In the genomic region with DNA sequence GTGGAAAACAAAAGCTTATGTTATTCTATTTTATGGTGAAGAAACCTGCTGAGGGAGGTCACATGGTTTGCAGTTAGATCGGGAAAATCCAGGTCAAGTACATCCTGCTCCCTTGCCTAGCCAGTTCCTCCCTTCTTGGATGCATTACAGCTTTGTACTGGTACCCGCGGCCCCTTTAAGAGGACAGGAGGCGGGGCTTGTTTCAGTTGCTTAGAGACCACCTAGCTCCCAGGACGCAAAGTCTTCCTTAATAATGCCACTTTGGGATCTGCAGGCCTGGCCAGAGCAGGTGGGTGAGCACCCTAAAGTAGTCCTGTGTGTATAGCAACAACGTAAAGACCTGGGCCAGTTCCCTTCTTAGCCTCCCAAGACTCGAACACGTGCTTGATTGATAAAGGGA, we compare ENCODE assay signal across 9 mouse cellular contexts. TPM values are rescaled to one million over a fixed set of nuclear protein-coding genes. Genes with fewer than 3 reads are reported as not detected.
DNase-seq lines count a peak whose midpoint lies in the region; ATAC-seq and TF ChIP-seq lines count a peak whose summit lies in the region.
"Had no signal": no experiment of that assay in that cellular context is flagged by ENCODE, and none has a peak within 500 bp of the region (broad histone marks: within the 10 kb centered on the region; RNA-seq: fewer than 3 reads in every experiment).

A gene (plus strand): TSS at position 205 of the 400 bp plus-strand sequence.

- no peaks in the 10 kb centered on the region for H3K27me3 ChIP-seq in neural tube, embryonic 11.5 days (ENCODE audit: control insufficient read depth, insufficient read depth, low read length)
- H3K27me3 ChIP-seq in embryonic facial prominence, embryonic 13.5 days, result no peaks in the 10 kb centered on the region
- H3K27me3 ChIP-seq in stomach, postnatal 0 days (ENCODE audit: control insufficient read depth, insufficient read depth, low read length), result no peaks in the 10 kb centered on the region
- H3K27me3 ChIP-seq: limb, embryonic 15.5 days had no signal

- no peak within 1 kb of the TSS for H3K4me2 ChIP-seq in neural tube, embryonic 11.5 days (ENCODE audit: low read depth)
- no peak within 1 kb of the TSS for H3K4me2 ChIP-seq in embryonic facial prominence, embryonic 13.5 days
- H3K4me2 ChIP-seq in stomach, postnatal 0 days (replicated peaks; ENCODE audit: low read depth), result no peak within 1 kb of the TSS
- H3K4me2 ChIP-seq: limb, embryonic 15.5 days had no signal

- no peak; the same call in 1 of the 2 replicates for ATAC-seq in neural tube, embryonic 11.5 days (ENCODE audit: insufficient read depth, low FRiP score, low TSS enrichment)
- ATAC-seq in embryonic facial prominence, embryonic 13.5 days (ENCODE audit: insufficient number of reproducible peaks, insufficient read depth, low FRiP score, low TSS enrichment, low read depth), result no peak
- 0 out of 2 replicates have a peak, but pooled peaks have one; percentile 42 for ATAC-seq in stomach, postnatal 0 days (ENCODE audit: low FRiP score, low TSS enrichment)
- no peak for ATAC-seq in activated CD4-positive, CD25-positive, alpha-beta regulatory T cell, adult 4 months

- H3K4me3 ChIP-seq in neural tube, embryonic 11.5 days (ENCODE audit: low read depth, low read length), result no peak within 1 kb of the TSS
- H3K4me3 ChIP-seq in embryonic facial prominence, embryonic 13.5 days, result no peak within 1 kb of the TSS
- no peak within 1 kb of the TSS for H3K4me3 ChIP-seq in lung, adult 2 months (replicated peaks; ENCODE audit: extremely low read depth, low read depth, low read length)
- H3K4me3 ChIP-seq in stomach, postnatal 0 days (ENCODE audit: low read depth, low read length), result no peak within 1 kb of the TSS
- H3K4me3 ChIP-seq: limb, embryonic 15.5 days had no signal

- 14% methylated on average over 8 of the region's 8 CpGs for WGBS in neural tube, embryonic 11.5 days
- WGBS in embryonic facial prominence, embryonic 13.5 days, result 16% methylated on average over 8 of the region's 8 CpGs
- whole genome bisulfite sequencing in lung, adult 2 months, result 25% methylated on average over 8 of the region's 8 CpGs
- 24% methylated on average over 8 of the region's 8 CpGs for WGBS in stomach, postnatal 0 days

- peaks cover 7% of the 10 kb centered on the region for H3K36me3 ChIP-seq in neural tube, embryonic 11.5 days (ENCODE audit: control insufficient read depth, insufficient read depth, low read length)
- H3K36me3 ChIP-seq in embryonic facial prominence, embryonic 13.5 days, result peaks cover 40% of the 10 kb centered on the region
- H3K36me3 ChIP-seq in stomach, postnatal 0 days (ENCODE audit: control insufficient read depth, insufficient read depth, low read length), result peaks cover 3% of the 10 kb centered on the region; the same call in 1 of the 2 replicates

- no peak for TF ChIP-seq EP300 in stomach, postnatal 0 days (optimal IDR thresholded peaks at IDR 0.05)

- H3K9me3 ChIP-seq in neural tube, embryonic 11.5 days (ENCODE audit: control insufficient read depth, low read length), result no peaks in the 10 kb centered on the region
- no peaks in the 10 kb centered on the region for H3K9me3 ChIP-seq in embryonic facial prominence, embryonic 13.5 days
- no peaks in the 10 kb centered on the region for H3K9me3 ChIP-seq in stomach, postnatal 0 days (ENCODE audit: control insufficient read depth, low read length)
- H3K9me3 ChIP-seq: limb, embryonic 15.5 days had no signal

- TF ChIP-seq POLR2A in lung, adult 2 months (IDR thresholded peaks at IDR 0.05; ENCODE audit: borderline replicate concordance, extremely low read depth, low read depth, low read length), result no peak

- DNase-seq in neural tube, embryonic 11.5 days (ENCODE audit: low spot score), result peak; percentile 35
- DNase-seq in neural tube, embryonic 10.5 days (ENCODE audit: extremely low spot score, low spot score), result no peak
- DNase-seq in lung, adult 2 months, result peak; percentile 43
- no peak for DNase-seq in stomach, postnatal 0 days (ENCODE audit: low spot score)
- DNase-seq in spleen, postnatal 10 days (ENCODE audit: low spot score in 2 of 2), result no peak
- DNase-seq in gastrocnemius, postnatal 36 days, result no peak

- intact Hi-C loops in gastrocnemius, postnatal 36 days (cut with DNase I), result no loop called here

- no peaks in the 10 kb centered on the region for H3K4me1 ChIP-seq in neural tube, embryonic 11.5 days (ENCODE audit: control insufficient read depth, insufficient read depth, low read length)
- peaks cover 7% of the 10 kb centered on the region; the same call in 1 of the 2 replicates for H3K4me1 ChIP-seq in embryonic facial prominence, embryonic 13.5 days
- H3K4me1 ChIP-seq in lung, adult 2 months (ENCODE audit: control insufficient read depth, insufficient read depth, low read length), result no peaks in the 10 kb centered on the region
- no peaks in the 10 kb centered on the region for H3K4me1 ChIP-seq in stomach, postnatal 0 days (replicated peaks; ENCODE audit: control insufficient read depth, insufficient read depth)

- H3K27ac ChIP-seq in neural tube, embryonic 11.5 days (ENCODE audit: low read depth, low read length), result no peak within 1 kb of the TSS
- no peak within 1 kb of the TSS for H3K27ac ChIP-seq in embryonic facial prominence, embryonic 13.5 days
- H3K27ac ChIP-seq in stomach, postnatal 0 days (replicated peaks), result no peak within 1 kb of the TSS
- H3K27ac ChIP-seq: limb, embryonic 15.5 days had no signal

- no peak for TF ChIP-seq CTCF in lung, adult 2 months (IDR thresholded peaks at IDR 0.05; ENCODE audit: insufficient read depth, low read length)
- no peak for TF ChIP-seq CTCF in stomach, postnatal 0 days (IDR thresholded peaks at IDR 0.05; ENCODE audit: low read depth)

- no peak within 1 kb of the TSS for H3K9ac ChIP-seq in neural tube, embryonic 11.5 days (ENCODE audit: low read length)
- peak within 1 kb of the TSS; percentile 52; the same call in 1 of the 2 replicates for H3K9ac ChIP-seq in embryonic facial prominence, embryonic 13.5 days
- no peak within 1 kb of the TSS for H3K9ac ChIP-seq in stomach, postnatal 0 days (ENCODE audit: low read length)
- H3K9ac ChIP-seq: limb, embryonic 15.5 days had no signal

RNA-seq across cellular contexts. Expression of the gene that starts here (rescaled TPM):
- 0.96 and 1.0 TPM in 2 replicates for polyA plus RNA-seq in neural tube, embryonic 11.5 days (2014; fragmentation: Nextera tagmentation; extraction: Ambion mirVana)
- 0.52 and 0.88 TPM in 2 replicates for polyA plus RNA-seq in embryonic facial prominence, embryonic 13.5 days (2015; fragmentation: Nextera tagmentation; extraction: Ambion mirVana)
- polyA plus RNA-seq in lung, adult 2 months (2012; rRNA removed), result 3.6 and 6.4 TPM in 2 replicates
- polyA plus RNA-seq in stomach, postnatal 0 days (2015; fragmentation: Nextera tagmentation; extraction: Ambion mirVana), result 0.19 and 0.27 TPM in 2 replicates
- polyA plus RNA-seq in activated CD4-positive, CD25-positive, alpha-beta regulatory T cell, adult 4 months (2017; shearing (Covaris generic)), result not detected
- under 1 TPM; 0.59 to 0.89 TPM for total RNA-seq in gastrocnemius, postnatal 36 days (2021)

Comparison
In these comparisons a context has a peak if more than half of its experiments do, and no peak if none do; other contexts are left out.
1. DNase-seq: peak in neural tube, embryonic 11.5 days (single experiment) and lung, adult 2 months (single experiment); none in neural tube, embryonic 10.5 days (single experiment), stomach, postnatal 0 days (single experiment), spleen, postnatal 10 days (0 of 2) and gastrocnemius, postnatal 36 days (0 of 2).
2. Peak in ATAC-seq in stomach, postnatal 0 days; RNA of the gene not detected or under 1 TPM.